Mouse (Mus musculus) right cerebral cortex, postnatal 10 days (tissue): ENCODE measurements around the gene Coro7.

Experiments used
- DNase-seq, 2 experiments: peaks; one replicate each; pipeline ENCODE4 v3.0.0; 2021; ENCODE audit warnings: low spot score in 2 of 2

Coro7 gene

DNA sequence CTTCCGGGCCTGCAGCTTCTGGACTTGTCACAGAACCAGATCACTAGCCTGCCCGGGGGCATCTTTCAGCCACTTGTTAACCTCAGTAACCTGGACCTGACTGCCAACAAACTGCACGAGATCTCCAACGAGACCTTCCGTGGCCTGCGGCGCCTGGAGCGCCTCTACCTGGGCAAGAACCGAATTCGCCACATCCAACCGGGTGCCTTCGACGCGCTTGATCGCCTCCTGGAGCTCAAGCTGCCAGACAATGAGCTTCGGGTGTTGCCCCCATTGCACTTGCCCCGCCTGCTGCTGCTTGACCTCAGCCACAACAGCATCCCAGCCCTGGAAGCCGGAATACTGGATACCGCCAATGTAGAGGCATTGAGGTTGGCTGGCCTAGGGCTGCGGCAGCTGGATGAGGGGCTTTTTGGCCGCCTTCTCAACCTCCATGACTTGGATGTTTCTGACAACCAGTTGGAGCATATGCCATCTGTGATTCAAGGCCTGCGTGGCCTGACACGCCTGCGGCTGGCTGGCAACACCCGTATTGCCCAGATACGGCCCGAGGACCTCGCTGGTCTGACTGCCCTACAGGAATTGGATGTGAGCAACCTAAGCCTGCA lies 31.1 kb downstream of the Coro7 start:
- peak in 1 of 2 experiments; percentile 28 for DNase-seq

DNA sequence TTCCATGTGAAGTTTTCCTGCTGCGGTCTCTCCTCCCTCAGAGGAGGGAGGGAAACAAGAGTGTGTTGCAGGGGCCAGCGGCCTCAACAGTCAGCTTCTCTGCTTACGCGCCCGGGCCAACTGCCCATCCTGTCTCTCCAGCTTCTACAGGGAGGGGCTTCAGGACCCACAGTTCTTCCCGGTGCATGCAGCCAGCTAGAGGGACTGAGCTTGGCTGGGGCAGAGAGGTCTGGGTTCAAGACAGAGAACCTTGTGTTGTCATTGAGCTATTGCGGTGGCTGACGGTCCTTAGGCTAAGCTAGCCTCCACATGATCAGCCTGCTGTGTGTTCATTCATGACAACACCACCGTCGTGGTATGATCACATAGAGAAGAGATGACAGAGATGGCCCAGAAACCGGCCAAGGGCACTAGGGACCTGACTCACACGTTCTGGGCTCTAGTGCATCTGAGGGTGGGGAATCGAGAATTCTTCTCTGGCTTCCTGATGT lies 31.9 kb downstream of the Coro7 start:
- DNase-seq: peak in 1 of 2 experiments; percentile 30

DNA sequence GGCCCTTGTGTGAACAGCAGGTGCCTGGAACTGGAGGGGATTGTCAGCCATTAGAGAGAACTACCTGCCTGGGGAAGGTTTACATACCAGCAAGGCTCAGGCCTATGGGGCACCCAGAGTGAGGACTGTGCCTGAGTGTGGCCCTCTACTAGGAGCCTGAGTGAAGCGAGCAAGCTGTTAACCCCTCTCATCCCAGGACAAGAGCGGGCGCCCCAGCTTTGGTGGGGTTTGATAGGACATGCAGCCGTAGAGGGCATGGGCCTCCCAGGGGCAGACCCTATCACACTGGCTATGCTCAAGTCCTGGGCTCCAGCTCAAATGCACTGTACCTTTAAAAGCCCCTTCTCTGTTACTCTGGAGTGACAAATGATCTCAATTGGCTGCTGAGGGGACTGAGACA lies 32.7 kb downstream of the Coro7 start:
- no peak for DNase-seq

DNA sequence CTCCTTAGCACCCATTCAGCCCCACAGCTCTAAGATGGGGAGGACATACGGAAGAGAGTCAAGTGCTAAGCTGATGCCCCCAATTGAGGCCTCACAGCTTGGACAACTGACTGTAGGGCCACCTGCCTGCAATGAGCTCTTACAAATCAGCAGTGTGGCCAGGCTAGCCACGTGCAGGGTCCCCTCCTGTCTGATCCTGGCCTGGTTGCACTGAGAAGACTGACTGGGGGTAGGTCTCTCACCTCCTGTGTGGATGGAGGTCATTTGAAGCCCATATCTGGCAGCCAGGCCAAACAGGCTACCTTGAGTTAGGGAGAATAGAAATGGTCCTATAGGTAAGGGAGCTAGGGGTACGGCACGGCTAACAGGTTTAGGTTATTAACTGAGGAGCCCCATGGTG lies 33.7 kb downstream of the Coro7 start:
- no peak for DNase-seq

DNA sequence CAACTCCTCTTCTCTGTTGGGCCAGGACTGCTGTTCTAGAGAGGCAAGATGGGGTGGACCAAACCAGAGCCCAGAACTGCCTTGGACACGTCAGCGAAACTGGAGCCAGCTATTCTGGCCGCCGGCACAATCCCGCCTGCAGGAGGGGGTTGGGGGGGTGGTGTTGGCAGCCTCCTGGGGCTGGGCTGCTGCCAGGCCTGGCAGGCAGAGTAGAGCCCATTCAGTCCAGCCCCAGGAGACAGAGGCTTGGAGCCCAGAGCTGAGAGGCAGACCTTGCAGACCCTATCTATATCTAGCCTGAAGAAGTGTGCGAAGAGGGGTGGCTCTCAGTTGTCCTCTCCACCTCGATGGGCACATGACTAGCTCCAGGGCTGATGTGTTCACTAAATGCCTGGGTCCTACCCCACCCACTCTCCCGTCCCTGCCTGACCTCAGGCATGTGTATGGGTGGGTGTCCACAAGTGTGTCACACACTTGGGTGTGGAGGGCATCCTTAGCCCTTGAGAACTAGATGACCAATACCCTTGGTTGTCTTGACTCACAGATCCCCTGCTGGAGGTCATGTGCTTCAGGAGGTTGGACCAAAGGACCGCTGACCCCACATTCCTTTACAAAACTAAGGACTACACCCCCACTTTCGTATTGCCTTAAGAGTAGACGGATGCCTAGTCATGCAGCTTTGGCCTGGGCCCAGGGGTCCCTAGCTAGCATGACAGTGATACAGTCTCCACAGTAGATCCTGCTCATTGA lies 35.7 kb downstream of the Coro7 start:
- peak; percentile 89 to 90 for DNase-seq

DNA sequence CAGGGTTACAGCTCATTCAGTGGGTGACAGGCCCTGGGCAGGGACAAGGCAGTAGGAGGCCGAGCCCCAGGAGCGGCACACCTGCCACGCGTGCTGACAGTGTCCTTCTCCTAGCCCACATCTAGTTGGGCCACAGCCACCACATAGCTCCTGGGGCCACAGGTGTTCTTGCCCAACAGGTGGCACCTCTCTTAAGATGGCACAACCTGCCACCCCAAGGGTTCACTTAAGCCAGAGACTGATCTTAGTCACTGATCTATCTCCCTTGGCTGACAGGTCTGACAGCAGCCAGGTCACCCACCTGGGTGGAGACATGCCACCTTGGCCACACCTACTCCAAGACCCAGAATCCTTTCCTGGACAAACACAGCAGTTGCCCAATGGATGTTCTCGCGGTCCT lies 36.6 kb downstream of the Coro7 start:
- no peak for DNase-seq

DNA sequence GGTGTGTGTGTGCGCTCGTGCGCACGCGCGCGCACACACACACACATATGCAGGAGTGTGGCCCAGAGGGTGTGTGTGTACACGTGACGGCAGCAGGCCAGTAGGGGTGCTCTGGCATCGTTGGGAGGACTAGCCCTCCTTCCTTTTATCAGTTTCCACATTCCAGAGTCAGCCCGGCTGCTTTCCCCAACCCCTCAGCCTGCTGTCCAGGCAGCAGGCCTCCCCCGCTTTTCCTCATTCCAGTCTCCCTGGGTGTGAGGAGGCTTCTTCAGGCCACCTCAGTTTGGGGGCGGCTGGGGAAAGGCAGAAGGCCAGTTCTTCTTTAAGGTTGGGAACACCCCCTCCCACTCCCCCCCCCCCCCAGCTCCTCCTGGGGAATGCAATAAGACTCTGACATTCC lies 37.4 kb downstream of the Coro7 start:
- DNase-seq: peak; percentile 72 to 75

DNA sequence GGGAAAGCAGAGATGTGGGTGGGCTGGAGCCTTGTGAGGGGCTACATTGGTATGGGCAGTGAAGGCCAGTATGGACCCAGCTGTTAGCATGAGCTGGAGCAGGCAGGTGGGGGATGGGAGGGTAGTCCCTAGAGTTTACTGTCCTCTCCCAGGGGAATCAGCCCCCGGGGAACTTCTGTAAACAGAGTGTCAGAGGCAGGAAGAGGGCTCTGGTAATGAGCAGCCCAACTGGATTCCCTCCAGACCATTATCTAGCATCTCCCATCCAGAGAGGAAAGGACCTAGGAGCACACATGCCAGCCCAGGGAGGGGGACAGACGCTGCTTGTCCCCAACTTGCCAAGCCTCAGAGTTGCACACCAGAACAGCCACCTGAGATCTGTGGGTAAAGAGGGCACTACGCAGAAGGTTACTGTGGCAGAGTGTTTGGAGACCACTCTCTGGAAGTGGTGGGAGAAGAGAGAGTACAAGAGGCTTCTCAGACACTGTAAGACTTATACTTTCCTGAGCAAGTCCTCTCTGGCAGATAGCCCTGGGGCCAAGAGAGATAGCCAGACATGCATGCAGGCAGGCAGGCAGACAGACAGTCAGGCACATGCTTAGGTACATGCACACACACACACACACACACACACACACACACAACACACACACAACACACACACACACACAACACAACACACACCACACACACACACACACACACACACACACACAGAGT lies 38.3 kb downstream of the Coro7 start:
- DNase-seq: no peak

DNA sequence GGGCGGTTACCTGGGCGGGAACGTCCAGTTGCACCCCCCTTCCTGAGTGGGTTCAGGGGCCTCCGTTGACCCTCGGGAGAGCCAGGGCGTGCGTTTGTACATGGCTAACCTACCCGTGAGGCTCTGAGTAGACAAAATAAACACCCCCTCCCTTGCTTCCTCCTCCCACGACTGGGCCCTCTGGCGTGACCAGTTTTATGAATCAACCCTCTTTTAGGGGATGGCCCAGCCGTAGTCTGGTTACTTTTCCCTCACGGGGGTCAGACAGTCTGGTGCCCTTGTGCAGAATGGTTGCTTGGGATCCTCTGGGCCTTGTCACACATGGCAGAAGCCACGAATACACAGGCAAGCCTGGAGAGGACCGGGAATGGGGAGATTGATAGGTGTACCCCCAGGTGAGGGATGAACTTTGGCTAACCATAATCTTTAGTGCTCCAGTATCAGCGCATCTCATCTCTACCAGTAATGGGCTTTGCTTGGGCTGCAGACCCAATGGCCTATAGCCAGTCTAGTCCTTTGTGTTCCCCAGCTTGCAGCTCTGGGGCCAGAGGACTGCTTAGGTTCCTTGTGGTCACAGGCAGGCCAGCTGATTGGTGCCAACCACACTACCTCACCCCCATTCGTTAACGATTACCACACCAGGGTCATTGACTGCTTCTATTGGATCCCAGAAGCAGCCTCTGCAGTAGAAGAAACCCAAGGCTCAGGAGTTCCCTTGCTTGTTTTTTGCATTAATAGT lies 39.1 kb downstream of the Coro7 start:
- no peak for DNase-seq

DNA sequence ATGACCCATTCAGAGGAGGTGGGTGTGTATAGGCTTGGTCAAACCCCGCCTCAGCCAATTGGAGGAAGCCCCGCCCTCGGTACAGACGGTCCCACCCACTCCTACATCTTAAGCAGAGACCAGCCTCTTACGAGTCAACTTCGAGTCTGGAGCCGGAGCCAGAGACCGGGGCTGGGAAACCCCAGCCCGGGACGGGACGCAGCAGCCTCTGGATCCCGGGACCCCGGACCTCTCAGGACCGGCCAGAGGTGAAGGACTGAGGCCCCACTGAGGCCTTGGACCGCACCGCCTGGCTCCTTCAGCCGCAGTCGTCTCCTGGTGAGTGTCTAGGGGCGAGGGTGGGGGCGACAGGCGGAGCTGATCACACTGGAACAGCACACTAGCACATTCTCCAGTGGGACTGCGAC lies 39.7 kb downstream of the Coro7 start, which contains the start of the genes Vasn and Dnaja3:
Gene Vasn (plus strand): TSS at position 111 of the 407 bp plus-strand sequence.
Gene Dnaja3 (plus strand): TSS at position 159 of the 407 bp plus-strand sequence.
- peak; percentile 81 to 85 for DNase-seq

DNA sequence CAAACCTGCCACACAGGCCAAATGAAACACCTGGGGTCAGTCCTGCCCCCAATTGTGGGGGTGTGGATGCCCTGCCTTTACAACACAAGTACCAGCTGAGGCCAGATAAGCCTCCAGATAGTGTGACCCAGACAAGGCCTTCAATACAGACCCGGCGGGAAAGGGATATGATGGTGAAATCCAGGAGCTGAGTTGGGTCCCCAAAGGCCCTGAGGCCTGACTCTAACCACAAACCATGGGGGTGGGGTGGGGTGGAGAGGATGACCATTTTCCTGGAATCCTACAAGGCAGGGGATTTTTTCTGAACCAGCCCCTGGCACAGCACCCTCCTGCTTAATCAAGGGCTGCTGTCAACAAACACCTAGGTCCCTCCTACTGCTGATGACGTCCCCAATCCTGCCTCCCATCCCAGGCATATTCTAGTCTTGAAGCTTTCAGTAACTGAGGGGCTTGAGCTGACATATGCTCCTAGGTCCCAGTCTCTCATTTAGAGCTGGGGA lies 40.6 kb downstream of the Coro7 start:
- DNase-seq: no peak

DNA sequence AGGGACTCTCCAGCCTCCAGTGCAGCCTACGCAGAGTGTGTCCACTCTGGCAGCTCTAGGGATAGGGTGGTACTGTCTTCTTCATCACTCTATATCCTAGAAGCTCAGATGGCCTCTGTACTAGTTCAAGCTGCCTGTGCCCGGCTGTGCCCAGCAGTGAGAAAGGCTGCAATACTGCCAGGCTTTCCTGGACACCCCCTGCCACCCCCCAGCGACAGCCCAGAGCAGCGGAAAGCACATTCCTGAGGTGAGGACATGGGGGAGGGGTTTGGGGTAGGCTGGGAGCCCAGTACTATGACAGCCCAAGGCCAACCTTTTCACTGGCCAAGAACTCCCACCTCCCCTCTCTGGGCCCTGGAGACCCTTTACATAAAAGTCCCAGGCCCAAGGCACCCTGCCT lies 43.8 kb downstream of the Coro7 start:
- DNase-seq: no peak

DNA sequence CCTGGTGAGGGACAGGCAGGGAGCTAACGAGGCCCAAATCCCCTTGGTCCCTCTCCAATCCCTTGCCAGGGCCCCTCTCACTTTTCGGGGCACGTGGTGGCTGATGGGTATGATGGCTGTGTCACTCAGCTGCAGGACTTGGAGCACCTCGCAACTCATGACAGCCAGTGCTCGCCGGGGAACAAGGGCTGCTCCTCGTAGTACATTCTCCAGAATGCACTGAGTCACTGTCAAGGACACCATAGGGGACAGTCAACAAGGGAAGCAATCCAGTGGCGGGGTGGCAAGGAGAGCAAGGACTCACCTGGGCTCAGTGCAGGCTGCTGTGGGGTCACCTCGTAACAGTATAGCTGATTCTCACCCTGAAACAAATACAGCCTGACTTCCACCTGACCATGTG lies 44.9 kb downstream of the Coro7 start:
- DNase-seq: no peak

DNA sequence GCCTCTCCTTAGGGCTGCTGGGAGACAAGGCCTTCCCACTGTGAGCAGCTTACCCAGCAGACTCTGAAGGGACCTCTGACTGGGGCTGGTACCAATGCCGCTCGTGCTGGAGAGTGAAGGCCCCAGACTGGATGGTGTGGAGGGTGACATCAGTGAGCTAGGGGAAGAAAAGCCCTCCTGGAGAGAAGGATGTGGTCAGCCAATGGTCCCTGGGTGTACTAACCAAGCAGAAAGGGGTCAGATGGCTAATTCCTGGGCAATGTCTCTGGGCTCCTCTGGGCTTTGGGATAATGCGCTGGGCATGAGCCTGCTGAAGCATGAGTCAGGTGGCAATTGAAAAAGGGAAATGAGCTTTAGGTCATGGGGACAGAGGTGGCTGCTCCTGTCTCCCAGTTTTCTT lies 45.9 kb downstream of the Coro7 start:
- no peak for DNase-seq

DNA sequence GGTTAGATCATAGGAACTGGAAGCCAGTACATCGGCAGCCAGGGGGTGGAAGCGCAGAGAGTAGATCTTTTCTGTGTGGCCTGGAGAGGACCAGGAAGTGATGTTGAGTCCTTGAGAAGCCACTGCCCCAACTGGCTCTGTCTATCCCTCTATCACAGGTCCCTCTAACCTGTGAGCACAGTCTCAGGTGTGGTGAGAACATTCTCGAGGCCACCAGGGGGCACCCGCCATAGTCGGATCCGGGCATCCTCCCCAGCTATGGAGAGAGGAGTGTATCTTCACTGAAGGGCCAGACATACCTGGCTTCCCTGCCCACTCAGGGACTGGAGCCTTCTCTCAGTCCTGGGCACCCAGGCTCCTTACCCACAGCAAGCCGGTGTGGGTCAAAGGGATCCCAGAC lies 47.5 kb downstream of the Coro7 start:
- no peak for DNase-seq

DNA sequence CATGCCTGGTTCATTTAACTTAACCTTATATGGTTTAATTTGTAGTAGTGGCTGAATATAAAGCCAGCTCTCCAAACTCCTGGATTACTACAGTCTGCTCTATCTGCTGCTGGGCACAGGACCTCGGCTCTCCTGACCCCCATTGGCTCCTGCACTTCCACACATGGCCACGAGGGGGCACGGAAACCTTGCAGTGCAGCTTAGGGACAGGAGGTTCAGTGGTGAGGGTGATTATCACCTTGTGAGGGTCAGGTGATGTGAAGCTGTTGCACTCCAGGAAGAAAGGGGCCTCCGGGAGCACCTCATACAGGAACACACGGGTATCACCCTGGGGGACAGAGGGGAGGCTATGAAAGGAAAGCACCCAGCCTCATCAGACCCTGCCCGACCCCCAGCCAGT lies 49.6 kb downstream of the Coro7 start:
- DNase-seq: peak in 1 of 2 experiments; percentile 73

DNA sequence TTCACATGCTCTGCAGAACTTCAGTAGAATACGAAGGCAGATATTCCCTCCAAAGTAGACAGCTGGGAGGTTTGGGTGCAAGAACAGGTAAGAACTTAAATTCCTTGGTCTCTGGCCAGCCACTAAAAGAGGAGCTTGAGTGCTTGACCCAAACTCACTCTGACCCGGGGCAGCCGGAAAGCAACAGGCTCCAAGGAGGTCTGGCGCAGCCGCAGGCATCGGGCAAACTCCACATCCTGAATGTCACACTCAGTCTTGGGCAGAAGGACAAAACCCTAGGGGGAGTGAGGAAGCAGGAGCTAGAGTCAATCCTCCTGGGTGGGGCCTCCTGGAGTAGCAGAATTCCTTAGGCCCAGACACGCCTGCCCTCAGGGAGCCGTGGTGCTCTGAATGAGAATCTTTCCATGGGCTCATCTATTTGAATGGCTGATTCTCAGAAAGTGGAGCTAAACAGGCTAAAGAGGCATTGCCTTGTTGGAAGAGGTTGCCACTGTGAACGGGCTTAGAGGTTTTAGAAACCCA lies 50.6 kb downstream of the Coro7 start:
- no peak for DNase-seq

DNA sequence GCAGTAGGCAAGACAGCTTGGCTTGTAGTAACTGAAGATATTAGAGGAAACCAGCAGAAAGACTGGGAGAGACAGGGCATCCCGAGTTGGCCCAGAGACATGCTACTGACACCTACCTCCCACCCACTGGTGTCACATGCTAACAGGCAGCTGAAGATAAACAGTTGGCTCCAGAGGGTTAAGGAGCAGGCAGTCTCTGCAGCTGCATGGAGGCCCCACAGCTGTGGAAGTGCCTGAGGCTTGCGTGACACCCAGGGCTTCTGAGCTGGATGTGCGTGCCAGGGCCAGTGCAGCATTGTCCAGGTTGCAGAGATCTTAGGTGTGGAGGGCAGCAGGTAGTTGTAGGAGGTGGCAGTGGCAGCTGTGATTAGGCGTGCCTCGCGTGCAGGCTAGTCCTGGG lies 52.5 kb downstream of the Coro7 start:
- no peak for DNase-seq

DNA sequence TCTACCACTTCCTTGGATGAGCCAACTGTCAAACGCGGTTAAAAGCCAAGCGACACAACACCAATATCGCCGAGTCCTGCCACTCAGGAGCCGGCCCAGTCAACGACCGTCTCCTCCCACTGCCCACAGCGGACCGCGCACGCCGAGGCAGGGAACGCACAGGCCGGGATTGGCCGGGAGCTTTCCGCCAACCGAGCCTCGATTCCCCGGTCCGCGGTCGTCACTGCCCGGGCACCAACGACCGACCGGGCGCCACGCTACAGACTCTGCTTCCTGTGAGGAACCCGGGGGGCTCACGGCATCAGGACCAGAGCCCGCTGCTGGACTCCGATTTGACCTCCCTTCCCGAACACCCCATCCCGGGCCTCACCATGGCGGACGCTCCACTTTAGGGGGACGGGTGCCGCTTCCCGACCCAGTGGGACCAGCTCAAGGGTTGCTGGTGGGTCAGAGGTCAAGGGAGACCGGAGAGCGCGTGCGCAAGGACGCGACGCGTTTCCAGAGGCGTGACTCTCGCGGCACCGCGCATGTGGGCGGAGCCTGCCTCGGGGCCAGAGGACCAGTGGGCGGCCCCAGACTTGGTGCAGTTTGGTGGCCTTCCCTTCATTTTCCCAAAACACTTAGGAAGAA lies 55.0 kb downstream of the Coro7 start, which contains the start of gene Pam16:
Gene Pam16 (minus strand): TSS at position 508 of the 630 bp plus-strand sequence.
- DNase-seq: peak; percentile 95

DNA sequence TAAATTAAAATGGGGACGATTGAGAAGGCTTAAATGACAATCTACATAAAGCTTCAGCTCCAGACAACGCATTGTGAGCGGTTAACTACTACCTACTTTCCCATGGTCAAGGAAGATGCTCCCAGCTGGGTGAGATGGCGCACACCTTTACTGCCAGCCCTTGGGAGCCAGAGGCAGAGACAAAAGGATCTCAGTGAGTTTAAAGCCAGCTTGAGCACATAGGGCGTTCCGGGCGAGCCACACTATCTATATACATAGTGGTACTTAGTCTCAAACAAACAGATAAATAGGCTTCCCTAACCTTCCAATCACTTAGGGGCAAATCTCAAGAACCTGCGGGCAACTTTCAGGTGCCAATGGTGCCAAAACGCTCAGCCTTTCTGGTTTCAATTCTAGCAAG lies 55.5 kb downstream of the Coro7 start:
- DNase-seq: no peak

DNA sequence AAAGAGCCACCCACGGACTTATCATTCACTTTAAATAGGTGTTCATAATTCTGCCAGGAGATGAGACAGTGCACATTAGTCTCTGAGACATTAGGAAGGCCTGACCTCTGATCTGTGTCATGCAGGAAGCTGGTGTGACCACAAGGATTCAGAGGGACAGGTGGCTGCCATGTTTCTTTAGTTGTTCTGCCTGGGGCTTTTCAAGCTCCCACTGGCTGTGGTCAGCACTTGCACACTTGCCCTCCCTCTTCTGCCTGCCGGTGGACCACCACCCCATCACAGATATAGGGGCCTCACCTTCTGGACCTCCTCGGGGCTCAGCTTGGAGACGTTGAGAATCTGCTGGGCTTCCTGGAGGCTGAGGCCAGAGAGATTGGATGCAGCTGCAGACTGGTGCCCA lies 62.7 kb downstream of the Coro7 start:
- DNase-seq: no peak
